Mouse (Mus musculus) erythroblast, embryonic 14.5 days (primary cell): ENCODE results near the gene Hmgcl. TPM values are rescaled to one million over a fixed set of nuclear protein-coding genes. Genes with fewer than 3 reads are reported as not detected.
A peak's percentile ranks its signal among the peaks of the same experiment; 100 is the strongest.
"Not testable (repeated sequence)": the region's sequence is repeated elsewhere in the genome, so short reads cannot be mapped to it uniquely, and the experiment has no call there.

Source experiments
- H3K27me3 ChIP-seq: 2 replicates; pipeline ENCODE4 v1.6.1; 2012; ENCODE audit warnings: inconsistent platforms; ENCODE audit not compliant: control insufficient read depth
- H3K36me3 ChIP-seq: 2 replicates; pipeline ENCODE4 v1.6.1; 2012; ENCODE audit warnings: mild to moderate bottlenecking, inconsistent platforms; ENCODE audit not compliant: control insufficient read depth
- H3K4me1 ChIP-seq: 2 replicates; pipeline ENCODE4 v1.6.1; 2012; ENCODE audit warnings: inconsistent platforms; ENCODE audit not compliant: control insufficient read depth
- H3K4me3 ChIP-seq: replicated peaks from 2 replicates; pipeline ENCODE3; 2012; ENCODE audit warnings: moderate library complexity, mild to moderate bottlenecking, inconsistent platforms
- H3K9me3 ChIP-seq: 2 replicates; pipeline ENCODE4 v1.6.1; 2012; ENCODE audit warnings: low read length, inconsistent platforms, mixed read lengths; ENCODE audit not compliant: control insufficient read depth
- GATA1 ChIP-seq: IDR thresholded peaks from 2 replicates; pipeline ENCODE4 v1.6.1; 2012; ENCODE audit warnings: low read length, inconsistent platforms, mixed read lengths
- TAL1 ChIP-seq: IDR thresholded peaks from 3 replicates; pipeline ENCODE4 v1.6.1; 2012; ENCODE audit warnings: low read length, inconsistent platforms, mixed read lengths
- polyA plus RNA-seq: library from polyadenylated mRNA; stranded (reverse); fragments of >175 nt; gene quantifications from 2 replicates; pipeline ENCODE4 v1.2.3, GENCODE M21; 2012

Hmgcl gene
- polyA plus RNA-seq, 1 experiment = 4.9 TPM

- Histone ChIP-seq H3K36me3 (peaks cover 80% of the 10 kb centered on the region), H3K9me3 (no peaks in the 10 kb centered on the region), H3K4me3 (peak within 1 kb of the TSS; percentile 80), H3K4me1 (peaks cover 37% of the 10 kb centered on the region), H3K27me3 (no peaks in the 10 kb centered on the region)
- TF ChIP-seq GATA1 = no peak
- no peak for TF ChIP-seq TAL1
These were observed 26.3 kb downstream of the Hmgcl start, which contains the start of gene Lypla2 for GRCm38 (mm10) chr4:135972556-135972906. TSS of gene Lypla2 (minus strand) at chr4:135972626.

GRCm38 (mm10) chr4:135972911-135973811 lies 26.9 kb downstream of the Hmgcl start:
- peaks cover 78% of the 10 kb centered on the region for H3K36me3 ChIP-seq

GRCm38 (mm10) chr4:135976146-135976545 lies 29.9 kb downstream of the Hmgcl start:
- TF ChIP-seq TAL1 = no peak
- TF ChIP-seq GATA1 = no peak
- peaks cover 33% of the 10 kb centered on the region for H3K4me1 ChIP-seq
- no peaks in the 10 kb centered on the region for H3K27me3 ChIP-seq
- H3K36me3 ChIP-seq = peaks cover 78% of the 10 kb centered on the region
- H3K9me3 ChIP-seq = no peaks in the 10 kb centered on the region
- H3K4me3 ChIP-seq = no peak overlapping the region

More at GRCm38 (mm10) chr4:135972911-135973811, 26.9 kb downstream of the Hmgcl start:
- Histone ChIP-seq H3K9me3 (no peaks in the 10 kb centered on the region), H3K4me1 (peaks cover 37% of the 10 kb centered on the region), H3K27me3 (no peaks in the 10 kb centered on the region), H3K4me3 (peak overlapping the region; percentile 80)
- TF ChIP-seq TAL1 = no peak
- TF ChIP-seq GATA1 = no peak

- H3K27me3 ChIP-seq, H3K9me3 ChIP-seq, H3K4me3 ChIP-seq: not testable (repeated sequence)
- Histone ChIP-seq H3K36me3 (peaks cover 93% of the 10 kb centered on the region), H3K4me1 (peaks cover 32% of the 10 kb centered on the region)
These were observed 34.0 kb downstream of the Hmgcl start for GRCm38 (mm10) chr4:135980223-135980622.

- TF ChIP-seq GATA1 = no peak
- TF ChIP-seq TAL1 = no peak
- peaks cover 43% of the 10 kb centered on the region for H3K4me1 ChIP-seq
- H3K9me3 ChIP-seq = no peaks in the 10 kb centered on the region
- H3K4me3 ChIP-seq = no peak overlapping the region
- peaks cover 90% of the 10 kb centered on the region for H3K36me3 ChIP-seq
- H3K27me3 ChIP-seq = no peaks in the 10 kb centered on the region
These were observed 35.3 kb downstream of the Hmgcl start for GRCm38 (mm10) chr4:135981524-135982063.

GRCm38 (mm10) chr4:135984556-135984955 lies 38.3 kb downstream of the Hmgcl start:
- Histone ChIP-seq H3K9me3 (no peaks in the 10 kb centered on the region), H3K4me3 (peak overlapping the region; percentile 100), H3K4me1 (peaks cover 53% of the 10 kb centered on the region), H3K27me3 (no peaks in the 10 kb centered on the region), H3K36me3 (peaks cover 64% of the 10 kb centered on the region)
- TF ChIP-seq GATA1 = no peak
- no peak for TF ChIP-seq TAL1

GRCm38 (mm10) chr4:135985193-135985592 lies 38.9 kb downstream of the Hmgcl start:
- Histone ChIP-seq H3K27me3 (no peaks in the 10 kb centered on the region), H3K4me1 (peaks cover 55% of the 10 kb centered on the region), H3K4me3 (peak overlapping the region; percentile 100), H3K36me3 (peaks cover 61% of the 10 kb centered on the region), H3K9me3 (no peaks in the 10 kb centered on the region)
- TF ChIP-seq GATA1 = peak; percentile 89
- peak; percentile 70 for TF ChIP-seq TAL1

GRCm38 (mm10) chr4:135985769-135986168 lies 39.5 kb downstream of the Hmgcl start:
- Histone ChIP-seq H3K36me3 (peaks cover 55% of the 10 kb centered on the region), H3K4me1 (peaks cover 58% of the 10 kb centered on the region), H3K27me3 (no peaks in the 10 kb centered on the region), H3K4me3 (peak overlapping the region; percentile 100), H3K9me3 (no peaks in the 10 kb centered on the region)
- TF ChIP-seq GATA1 (no peak), TAL1 (no peak)

- H3K36me3 ChIP-seq = peaks cover 49% of the 10 kb centered on the region
- peaks cover under 1% of the 10 kb centered on the region; the same call in 1 of the 2 replicates for H3K9me3 ChIP-seq
- peak overlapping the region; percentile 100 for H3K4me3 ChIP-seq
- peaks cover 58% of the 10 kb centered on the region for H3K4me1 ChIP-seq
- TF ChIP-seq GATA1 (no peak), TAL1 (no peak)
- no peaks in the 10 kb centered on the region for H3K27me3 ChIP-seq
These were observed 40.2 kb downstream of the Hmgcl start for GRCm38 (mm10) chr4:135986301-135986942.
